Mouse (Mus musculus): ENCODE results near the gene Shf.
A peak's percentile ranks its signal among the peaks of the same experiment; 100 is the strongest.
"Not testable (repeated sequence)": the region's sequence is repeated elsewhere in the genome, so short reads cannot be mapped to it uniquely, and the experiment has no call there.

The Shf gene

DNA sequence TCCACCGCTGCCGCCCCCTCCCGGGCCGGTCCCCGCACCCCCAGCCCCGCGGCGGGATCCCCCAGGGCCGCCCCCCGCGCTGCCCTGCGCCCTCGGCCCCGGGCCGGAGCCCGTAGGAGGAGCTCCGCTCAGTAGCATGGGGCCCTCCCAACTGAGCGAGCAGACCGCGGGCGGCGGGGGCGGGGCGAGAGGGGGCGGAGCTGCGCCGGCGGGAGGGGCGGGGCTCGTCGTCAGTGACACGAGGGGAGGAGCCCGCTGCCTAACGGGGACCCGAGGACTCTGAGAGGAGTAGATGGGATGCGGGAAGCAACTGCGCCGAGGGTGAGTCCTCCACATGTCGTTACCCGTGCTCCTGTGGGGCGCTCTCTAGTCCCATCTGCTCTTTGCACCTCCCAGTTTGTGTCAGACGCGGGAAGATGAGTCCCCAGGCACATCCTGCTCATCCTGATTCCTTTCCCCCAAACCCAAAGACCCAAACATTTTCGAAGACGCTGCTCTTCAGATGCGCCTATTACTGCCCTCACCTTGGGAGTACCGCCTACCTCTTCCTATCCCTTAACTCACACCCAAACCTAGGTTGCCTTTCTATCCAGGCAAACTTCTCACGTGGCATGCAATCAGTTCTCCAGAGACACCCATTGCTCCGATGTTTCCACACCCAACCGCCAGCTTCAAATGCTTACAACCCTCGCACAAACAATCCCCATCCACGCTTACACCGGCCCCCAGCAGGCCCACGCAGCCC is at the start of gene Shf:
Gene Shf, minus strand, starts transcription at position 168 of the 745 bp plus-strand sequence.
- peak; percentile 84 for DNase-seq (ENCODE audit: low spot score)

DNA sequence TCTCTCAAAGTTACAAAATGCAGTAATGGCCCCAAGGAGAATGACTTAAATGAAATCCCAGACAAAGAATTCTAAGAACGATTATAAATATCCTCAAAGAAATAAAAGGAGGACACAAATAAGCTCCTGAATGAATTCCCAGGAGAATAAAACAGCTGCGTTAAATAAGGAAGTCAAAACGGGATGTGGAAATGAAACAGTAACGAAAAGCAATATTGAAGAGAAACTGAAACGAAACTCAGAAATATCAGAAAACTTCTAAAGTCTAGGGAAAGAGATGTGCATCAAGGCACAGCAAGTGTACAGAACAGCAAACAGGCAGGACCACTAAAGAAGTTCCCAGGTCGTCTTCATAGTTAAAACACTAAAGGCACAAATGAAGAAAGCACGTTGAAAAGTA is 40.0 kb upstream of the Shf start:
- no peak for DNase-seq (ENCODE audit: low spot score)

DNA sequence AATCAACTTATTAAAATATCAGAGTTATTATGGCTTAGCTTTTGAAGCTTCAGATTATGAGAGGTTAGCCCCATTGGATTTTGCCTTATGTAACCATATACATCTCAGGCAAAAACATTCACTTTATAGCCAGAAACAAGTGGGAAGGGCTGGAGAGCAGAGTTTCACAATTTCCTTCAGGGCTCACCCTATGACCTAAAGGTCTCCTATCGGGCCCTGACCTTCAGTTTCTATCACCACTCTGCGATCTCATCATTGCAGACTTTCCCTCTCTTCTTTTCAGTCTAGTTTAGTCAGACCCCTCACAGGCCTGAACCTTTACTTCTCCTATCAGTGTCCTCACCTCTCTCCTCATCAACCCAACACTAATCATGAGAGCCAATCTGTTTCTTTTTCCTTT is 38.6 kb upstream of the Shf start:
- no peak for DNase-seq (ENCODE audit: low spot score)

DNA sequence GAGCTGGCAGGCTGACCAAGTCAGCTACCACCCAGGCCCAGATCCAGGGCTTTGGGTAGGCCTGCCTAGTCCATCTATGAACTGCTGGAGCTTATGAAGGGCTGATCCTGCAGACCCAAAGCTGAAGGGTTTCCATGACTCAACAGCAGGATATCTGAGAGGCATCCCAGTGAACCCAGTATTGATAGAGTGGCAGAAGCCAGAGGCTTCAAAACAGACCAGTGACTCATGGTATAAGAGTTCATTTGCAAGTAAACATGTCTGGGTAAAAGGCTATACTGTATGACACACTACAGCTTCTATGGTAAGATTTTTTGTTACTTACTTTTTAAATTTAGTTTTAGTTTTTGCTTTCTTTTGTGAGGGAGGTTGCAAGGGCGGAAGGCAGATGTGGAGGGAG is 27.2 kb upstream of the Shf start:
- no peak for DNase-seq (ENCODE audit: low spot score)

DNA sequence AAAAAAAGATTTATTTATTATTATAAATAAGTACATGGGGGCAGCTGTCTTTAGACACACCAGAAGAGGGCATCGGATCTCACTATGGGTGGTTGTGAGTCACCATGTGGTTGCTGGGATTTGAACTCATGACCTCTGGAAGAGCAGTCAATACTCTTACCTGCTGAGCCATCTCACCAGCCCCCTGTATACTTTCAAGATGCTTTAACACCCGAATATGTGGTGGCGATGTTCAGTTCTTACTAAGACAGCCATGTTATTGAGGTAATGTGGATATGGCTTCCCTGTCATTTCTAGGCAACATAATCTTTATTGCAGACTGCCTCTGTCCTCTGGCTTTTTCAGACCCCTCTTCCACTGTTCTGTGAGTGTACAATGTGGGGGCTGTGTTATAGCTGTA is 18.2 kb upstream of the Shf start:
- not testable (repeated sequence) for DNase-seq (ENCODE audit: low spot score)

DNA sequence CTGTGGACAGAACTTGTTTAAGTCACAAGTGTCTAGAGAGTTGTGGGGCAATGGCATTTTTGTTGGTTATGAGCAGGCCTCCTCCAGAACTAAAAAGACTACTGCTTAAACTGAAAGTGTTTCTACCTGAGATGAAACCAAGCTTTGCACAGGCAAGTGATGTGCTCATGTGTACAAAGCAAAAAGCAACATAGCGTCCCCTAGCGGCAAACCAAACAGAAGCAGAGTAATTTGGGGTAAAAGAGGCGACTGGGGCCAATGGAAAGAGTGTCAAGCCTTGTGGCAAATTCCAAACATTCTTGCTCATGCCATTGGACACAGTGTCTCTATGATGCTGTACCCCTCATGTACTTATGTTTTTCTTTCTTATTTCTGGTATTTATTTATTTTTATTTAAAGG is 16.1 kb upstream of the Shf start:
- DNase-seq (ENCODE audit: low spot score), result no peak

DNA sequence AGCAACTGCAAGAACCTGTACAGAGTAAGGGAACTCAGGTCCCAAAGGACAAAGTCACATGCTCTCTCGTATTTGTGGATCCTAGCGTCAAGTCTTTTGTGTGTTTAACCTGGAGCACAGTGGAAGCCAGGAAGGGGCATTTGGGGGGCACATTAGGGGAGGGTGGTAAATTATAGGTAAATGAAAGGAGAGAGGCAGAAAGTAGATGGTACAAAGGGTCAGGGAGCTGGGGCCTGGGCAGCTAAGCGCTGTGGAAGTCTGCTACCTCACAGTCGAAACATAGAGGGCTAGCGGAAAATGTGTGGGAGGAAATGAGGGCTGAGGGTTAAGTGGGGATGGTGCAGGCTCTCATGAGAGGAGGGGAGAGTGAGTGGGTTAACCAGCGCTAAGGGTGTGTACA is 13.2 kb upstream of the Shf start:
- DNase-seq (ENCODE audit: low spot score), result no peak

DNA sequence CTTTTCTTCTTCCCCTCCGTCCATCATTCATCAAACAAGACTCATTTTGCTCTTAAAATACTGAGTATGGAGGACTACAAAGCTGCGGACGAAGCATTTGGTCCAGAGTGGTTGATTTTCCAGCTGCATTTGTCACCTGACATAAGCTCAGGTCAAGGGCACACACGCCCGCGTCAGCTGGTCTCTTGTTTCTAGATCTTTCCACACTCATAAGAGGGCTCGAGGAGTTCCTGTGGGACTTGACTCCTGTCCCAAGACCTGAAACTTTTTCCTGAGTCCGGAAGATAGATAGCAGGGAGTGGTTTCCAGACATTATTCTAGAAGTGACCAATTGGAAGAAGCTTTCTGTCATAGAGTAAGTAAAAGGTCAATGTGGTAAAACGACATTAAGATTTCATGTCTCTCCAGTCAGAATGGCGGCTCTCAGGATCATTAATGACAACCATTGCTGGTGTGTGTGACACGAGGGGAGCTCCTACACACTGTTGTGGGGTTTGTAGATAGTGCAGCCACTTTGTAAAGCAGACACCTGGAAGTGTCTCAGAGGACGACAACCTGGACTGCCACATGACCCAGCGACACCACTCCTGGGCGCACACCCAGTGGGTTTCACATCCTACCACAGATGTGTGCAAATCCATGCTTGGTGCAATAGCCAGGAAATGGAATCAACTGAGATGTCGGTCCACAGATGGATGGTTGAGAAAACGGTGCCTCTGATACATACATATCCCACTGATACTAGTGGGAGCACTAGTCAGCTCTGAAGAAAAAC is 12.6 kb upstream of the Shf start:
- DNase-seq (ENCODE audit: low spot score), result no peak

DNA sequence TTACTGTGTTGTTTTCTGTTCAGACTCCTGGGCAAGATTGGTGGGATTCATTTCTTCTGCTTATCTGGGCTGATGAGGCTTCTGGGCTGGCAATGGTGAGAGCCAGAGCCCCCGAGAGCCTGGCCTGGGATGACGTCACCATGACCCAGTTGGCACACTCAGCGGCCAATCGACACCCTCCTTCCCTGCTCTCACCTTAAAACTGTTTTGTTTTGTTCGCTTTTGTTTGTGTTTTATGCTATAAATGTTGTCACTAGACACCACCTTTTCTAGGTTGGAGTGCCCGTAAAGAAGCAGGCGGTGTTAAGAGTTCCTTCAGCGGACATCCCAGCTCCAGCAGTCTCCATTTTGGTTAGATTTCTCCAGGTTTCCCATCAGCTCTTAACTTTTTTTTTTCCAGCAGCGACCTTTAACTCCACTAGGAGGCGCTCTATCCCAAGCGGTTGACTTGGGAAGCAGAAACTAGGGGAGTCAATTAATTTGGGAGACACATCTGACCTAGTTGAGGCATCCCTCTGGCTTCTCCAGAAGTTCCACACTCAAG is 11.9 kb upstream of the Shf start:
- DNase-seq (ENCODE audit: low spot score), result peak; percentile 45

DNA sequence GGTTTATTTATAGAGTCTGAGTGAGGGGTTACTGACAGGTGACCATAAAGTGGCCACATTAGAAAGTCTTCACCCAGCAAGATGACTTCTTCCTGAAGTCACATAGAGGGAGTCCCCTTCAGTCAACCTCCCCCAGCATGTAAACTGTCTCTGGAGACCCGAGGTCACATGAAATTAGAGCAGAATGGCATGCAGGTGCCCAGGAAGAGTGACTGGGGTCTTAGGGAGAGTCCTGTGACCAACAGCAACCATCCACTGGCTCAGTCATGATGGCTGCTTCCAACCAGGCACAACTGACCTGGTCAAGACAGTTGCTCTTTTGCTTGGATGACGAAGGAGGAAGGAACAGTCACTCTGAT is 10.3 kb upstream of the Shf start:
- no peak for DNase-seq (ENCODE audit: low spot score)

DNA sequence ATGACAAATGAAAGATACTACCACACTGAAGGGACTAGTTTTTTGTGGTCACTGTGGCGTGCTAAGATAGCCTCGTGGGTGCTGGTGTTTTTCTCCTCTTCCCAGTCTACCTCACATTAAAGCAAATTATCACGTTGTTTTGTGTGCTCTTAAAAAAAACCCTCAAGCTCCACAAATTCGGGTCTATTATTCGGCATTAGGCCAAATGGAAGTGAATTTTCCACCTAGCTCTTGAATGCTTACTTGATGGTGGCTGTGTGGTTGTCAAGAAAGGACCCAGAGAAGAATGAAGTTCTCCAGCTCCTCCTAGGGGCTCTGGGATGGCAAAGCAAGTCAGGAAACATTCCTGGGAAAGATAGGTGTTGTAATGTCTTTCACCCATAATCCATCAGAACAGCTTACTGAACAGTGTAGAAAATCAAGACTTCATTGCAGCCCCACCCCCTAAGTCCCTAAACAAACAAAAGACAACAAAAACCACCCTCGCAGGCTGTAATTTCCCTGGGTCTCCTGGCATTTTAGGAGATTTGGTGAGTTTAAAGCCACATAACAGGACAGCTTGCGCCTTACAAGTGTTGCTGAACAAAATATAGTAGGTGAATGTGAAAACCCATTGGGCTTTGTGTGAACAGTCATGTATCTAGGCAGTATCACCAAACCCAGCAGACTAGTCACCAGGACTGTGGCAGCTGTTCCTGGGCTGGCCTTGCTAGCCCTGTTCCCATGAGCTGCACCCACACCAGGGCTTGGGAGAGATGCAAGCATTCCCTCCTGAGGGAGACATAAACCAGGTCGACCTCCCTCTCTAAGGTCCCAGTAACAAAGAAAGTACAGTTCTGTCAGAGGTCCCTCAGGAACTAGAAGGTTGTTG is 9.7 kb upstream of the Shf start:
- DNase-seq (ENCODE audit: low spot score), result no peak

DNA sequence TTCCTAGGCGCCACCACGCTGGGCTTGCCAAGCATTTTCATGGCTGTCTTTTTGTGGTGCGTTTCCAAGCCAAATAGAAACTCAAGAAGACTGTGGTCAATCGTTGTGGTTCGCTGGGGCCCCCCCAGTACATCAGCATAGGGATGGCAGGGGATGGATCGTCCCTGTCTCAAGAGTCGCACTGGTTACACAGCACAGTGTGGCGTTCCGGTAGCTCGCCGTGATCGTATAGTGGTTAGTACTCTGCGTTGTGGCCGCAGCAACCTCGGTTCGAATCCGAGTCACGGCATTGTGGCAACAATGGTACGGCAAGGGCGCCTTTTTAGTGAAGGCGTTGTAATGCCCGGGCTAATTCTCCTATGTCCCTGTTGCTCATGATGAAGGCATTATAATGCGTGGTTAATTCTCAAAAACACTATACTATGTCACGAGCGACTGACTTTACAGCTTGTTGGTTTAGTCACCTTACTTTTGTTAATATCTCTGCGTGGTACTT is 8.8 kb upstream of the Shf start:
- peak; percentile 73 for DNase-seq (ENCODE audit: low spot score)

DNA sequence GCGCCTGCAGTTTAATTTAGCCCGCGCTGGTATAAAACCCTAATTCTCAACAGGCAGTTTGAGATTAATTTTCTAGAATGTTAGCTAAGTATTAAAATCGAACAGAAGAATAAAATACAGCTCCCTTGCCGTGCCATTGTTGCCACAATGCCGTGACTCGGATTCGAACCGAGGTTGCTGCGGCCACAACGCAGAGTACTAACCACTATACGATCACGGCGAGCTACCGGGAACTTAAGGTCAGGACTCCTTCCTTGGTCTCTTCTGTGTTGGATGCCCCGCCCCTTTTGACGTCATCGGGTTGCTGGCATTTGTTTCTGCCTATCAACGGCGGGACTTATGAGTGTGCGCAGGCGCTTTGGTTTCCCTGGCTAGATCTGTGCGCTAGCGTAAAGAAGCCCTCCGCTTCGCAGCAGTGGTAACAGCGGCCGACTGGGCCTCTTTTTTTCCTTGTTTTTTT is 8.3 kb upstream of the Shf start:
- peak; percentile 98 for DNase-seq (ENCODE audit: low spot score)

DNA sequence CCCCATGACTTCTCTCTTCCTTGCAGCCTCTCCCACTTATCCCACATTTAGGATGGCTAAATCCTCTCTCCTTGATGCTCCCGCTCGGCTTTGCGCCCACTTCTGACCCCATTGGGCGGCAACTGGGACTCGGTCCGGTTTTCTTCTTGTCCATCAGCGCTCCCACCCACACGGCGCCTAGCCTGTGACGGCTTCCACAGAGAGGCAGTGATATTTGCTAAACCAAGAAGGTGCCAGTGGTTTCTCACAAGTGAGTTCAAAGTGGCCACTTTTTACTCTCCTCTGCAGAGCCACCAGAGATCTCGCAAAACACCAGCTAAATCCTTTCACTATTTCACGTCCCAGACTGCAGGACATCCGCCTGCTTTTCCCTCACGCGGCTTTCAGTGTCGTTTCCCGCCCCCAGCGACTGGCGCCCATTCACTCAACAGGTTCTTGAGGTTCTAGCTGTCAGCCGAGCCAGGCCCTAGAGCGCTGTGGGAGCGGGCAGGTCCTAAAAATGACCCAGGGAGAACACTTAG is 7.1 kb upstream of the Shf start:
- peak; percentile 42 for DNase-seq (ENCODE audit: low spot score)

DNA sequence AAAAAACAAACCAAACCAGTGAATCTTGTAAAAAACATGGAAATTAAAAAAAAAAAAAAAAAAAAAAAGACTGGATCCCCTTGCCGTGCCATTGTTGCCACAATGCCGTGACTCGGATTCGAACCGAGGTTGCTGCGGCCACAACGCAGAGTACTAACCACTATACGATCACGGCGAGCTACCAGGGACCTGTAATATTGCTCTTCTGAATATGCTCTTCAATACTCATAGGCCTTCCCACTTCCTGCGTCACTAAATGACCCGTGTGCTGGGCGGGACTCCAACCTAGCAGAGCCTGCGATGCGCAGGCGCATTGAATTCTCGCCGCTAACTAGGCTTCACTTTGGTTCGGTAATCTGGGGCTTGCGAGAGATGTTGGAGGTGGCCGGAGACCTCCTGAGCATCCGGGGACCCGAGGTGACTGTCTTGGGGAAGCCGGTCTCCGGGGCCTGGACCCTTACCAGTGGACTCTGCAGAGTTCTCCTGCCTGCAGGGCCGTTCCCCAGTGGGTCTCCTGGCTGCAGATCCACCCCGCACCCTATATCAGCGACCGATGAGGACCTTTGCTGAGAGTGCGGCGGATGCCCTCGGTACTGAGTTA is 6.5 kb upstream of the Shf start:
- DNase-seq (ENCODE audit: low spot score), result peak; percentile 88

DNA sequence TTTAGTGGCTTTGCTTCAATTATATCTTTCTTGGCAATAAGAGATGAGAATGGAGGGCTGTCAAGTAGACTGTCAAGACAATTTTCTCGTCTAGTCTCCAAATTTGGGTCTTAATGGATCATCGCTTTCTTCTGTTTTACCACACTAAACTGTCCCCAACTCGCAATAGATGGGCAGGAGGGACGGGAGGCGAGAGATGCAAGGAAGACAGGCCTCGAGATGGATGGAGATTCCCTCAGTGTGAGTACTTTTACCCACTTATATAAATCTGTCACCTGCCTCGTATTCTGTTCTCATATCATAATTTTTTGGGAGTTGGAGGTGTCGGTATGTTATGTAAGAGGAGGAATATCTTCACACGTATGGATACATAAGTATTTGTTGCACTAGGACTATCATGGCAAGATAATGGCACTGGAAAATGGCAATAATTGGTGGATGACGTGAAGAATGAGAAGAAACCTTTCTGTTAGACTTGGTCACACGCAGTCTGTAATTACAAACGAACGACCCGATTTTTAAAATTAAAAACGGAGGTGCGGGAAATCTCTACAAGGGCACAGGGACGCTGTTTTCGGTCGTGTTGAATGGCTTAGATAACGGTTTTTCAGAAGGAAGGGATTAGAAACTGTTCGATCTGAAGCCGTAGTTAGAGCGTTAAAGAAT is 5.8 kb upstream of the Shf start:
- DNase-seq (ENCODE audit: low spot score), result no peak

DNA sequence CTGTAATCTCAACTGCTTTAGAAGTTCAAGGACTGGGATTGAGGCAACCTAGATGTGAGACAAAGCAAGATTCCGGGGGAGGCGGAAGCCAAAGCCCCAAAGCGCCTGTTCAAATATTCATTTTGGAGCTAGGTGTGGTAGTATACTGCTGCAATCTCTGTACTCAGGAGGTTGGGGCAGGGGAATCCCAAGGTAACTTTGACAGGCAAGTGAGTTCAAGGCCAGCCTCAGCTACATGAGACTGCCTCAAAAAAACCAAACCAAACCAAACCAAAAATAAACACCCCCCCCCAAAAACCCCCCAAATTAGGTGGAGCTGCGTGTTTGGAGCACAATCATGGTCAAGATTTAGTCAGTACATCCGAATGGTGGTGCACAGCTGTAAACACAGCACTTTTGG is 5.0 kb upstream of the Shf start:
- DNase-seq (ENCODE audit: low spot score), result no peak

DNA sequence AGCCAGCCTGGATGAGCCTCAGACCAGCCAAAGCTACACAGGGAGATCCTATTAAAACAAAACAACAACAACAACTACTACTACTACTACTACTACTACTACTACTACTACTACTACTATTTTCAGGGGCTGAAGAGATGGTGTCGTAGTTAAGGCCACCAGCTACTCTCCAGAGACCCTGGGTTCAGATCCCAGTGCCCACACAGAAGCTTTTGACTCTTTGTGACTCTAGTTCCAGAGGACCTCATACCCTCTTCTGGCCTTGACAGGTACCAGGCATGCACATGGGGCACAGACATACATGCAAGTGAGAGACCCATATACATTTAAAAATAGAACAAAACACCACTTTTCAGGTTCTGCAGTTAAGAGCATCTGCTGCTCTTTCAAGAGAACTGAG is 3.6 kb upstream of the Shf start:
- no peak for DNase-seq (ENCODE audit: low spot score)

DNA sequence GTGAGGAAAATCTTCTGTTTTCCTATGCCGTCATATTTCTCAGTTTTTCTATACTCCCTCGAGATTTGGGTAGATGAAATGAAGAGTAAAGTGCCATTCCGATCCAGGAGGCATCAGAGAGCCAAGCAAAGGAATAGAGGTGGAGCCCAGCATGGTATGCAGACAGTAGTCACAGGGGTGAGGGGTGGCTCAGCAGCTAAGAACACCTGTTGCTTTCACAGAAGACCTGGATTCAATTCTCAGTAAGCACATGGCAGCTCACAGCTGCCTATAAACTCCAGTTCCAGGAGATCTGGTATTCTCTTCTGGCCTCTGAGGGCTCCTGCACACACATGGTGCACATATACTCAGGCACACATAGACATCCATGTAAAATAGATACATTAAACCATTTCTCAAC is 3.1 kb upstream of the Shf start:
- DNase-seq (ENCODE audit: low spot score), result no peak

DNA sequence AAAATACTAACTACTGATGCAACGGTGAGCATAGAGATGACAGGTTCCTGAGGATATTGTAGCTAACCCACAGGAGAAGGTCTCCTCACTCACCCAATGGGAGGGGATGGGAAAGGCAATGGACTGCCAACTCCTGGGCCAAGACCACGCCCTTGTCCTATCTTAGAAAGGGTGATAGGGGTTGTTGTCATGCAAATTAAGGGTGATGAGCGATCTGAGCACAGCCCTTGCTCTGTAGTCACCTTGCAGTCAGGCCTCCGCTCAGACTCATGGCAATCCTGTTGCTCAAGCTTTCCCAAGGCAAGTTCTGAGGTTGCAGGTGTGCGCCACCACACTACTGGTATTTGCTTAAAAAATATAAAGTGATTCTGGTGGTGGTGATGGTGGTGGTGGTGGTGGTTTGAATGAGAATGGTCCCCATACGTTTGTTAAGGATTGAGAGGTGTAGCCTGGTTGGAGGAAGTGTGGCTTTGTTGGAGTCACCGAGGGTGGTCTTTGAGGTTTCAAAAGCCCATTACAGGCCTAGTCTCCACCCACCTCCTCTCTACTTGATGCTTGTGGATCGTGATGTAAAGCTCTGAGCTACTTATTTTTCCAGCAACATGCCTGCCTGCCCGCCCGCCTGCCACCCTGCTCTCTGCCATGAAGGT is 1.3 kb upstream of the Shf start:
- DNase-seq (ENCODE audit: low spot score), result no peak
